Mouse (Mus musculus): ENCODE data around the gene Nme8.

DNA sequence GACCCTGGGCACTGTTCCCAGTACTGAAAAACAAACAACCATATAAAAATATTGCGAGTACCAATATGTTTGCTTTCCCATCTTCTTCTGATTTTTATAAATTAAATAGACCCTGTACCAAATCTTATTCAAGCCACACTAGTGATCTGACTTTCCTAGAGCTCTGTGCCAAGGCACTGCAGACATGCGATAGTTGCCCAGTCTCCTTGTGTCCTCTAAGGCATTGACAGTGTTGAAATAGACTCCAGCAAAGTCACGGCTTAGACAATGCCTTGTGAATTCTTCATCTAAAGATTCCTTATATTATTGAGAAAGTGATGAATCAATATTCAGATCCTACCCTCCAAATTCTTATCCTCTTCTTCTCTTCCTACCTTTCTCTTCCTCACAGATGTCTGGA is 23.6 kb downstream of the Nme8 start:
- TF ChIP-seq CTCF (IDR thresholded peaks at IDR 0.05; ENCODE audit: low read depth, low read length) = no peak
- no peak for TF ChIP-seq GATA1 (IDR thresholded peaks at IDR 0.05; ENCODE audit: borderline replicate concordance, low read length)
- no peak for TF ChIP-seq TAL1 (conservative IDR thresholded peaks at IDR 0.05; ENCODE audit: low read depth, low read length)
- no peak for TF ChIP-seq POLR2AphosphoS5 (IDR thresholded peaks at IDR 0.05; ENCODE audit: insufficient replicate concordance, low read depth, low read length)
- TF ChIP-seq GATA2 (IDR thresholded peaks at IDR 0.05; ENCODE audit: borderline replicate concordance, low read depth, low read length) = no peak
